Mouse (Mus musculus) heart, adult 8-10 months (tissue): ENCODE results near the gene Wfdc3. TPM values are rescaled to one million over a fixed set of nuclear protein-coding genes. Genes with fewer than 3 reads are reported as not detected.

Experiments used
- DNase-seq: peaks from one replicate; pipeline ENCODE4 v3.0.0; 2022; ENCODE audit warnings: low spot score
- total RNA-seq, 4 experiments: library from RNA; stranded (reverse); gene quantifications; 2 replicates each; pipeline ENCODE4 v1.2.4; 2022

Gene Wfdc3
- under 1 TPM in 2 of 4 experiments, not detected in 2; 0.30 to 0.83 TPM for total RNA-seq

- peak; percentile 93 for DNase-seq
Measured at GRCm38 (mm10) chr2:164745843-164746479, at the start of gene Wfdc3, which contains the start of gene Dnttip1. Gene Wfdc3, minus strand, starts transcription at chr2:164745931. Gene Dnttip1, plus strand, starts transcription at chr2:164745983.

- peak; percentile 82 for DNase-seq
Measured at GRCm38 (mm10) chr2:164794293-164794692, 48.6 kb upstream of the Wfdc3 start.

GRCm38 (mm10) chr2:164793772-164794171, 48.0 kb upstream of the Wfdc3 start:
- no peak for DNase-seq

DNA sequence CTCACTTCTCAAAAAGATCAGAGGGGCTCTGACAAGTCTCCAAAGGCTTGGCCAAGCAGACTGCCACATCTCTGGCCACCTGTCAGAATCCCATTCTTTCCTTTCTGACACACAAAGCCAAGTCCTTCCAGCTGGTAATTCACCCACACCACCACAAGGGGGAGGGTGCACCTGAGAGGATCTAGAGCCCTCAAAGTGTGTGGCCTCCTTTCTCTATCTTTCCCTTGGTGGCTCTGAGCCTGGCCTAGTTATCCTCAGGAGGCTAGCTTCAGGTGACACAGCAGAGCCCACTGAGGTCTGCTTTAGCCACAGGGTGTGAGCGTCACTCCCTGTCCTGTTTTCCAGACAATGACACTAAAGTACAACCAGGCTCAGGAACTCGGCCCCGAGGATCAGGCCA, 47.5 kb upstream of the Wfdc3 start:
- peak; percentile 45 for DNase-seq

DNA sequence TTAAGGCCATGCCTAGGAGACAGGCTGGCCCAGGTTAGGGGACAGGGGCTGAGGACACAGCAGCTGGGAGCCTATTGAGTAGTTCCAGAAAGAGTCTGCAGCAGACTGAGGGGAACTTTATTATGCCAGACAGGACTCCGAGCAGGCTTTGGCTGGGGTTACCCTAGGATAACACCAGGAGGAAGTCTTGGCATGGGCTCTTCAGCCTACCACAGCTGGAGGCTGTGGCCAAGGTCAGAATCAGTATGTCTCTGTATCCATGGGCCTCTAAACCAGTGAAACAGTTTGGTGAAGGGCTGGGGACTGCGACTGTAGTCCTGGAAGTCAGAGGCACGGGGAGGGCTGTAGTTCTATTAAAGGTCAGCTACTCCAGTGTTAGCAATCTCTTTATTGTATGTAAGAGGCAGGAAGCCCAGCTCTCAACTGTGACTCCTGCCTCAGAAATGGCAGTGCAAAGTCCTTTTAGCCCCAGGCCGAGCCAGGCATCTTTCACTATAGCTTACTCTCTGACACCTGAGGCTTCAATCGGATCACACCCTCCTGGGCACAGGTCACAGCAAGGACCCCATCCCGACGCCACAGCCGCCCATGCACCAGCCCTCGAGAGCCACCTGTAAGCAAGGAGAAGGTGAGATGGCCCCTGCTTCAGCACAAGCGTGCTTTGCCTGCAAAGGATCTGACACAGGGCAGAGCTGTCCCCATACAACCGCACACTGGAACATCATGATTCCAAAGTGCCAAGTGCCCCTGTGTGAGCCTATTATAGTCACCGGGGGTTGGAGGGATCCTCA, 46.9 kb upstream of the Wfdc3 start:
- DNase-seq, result no peak

DNA sequence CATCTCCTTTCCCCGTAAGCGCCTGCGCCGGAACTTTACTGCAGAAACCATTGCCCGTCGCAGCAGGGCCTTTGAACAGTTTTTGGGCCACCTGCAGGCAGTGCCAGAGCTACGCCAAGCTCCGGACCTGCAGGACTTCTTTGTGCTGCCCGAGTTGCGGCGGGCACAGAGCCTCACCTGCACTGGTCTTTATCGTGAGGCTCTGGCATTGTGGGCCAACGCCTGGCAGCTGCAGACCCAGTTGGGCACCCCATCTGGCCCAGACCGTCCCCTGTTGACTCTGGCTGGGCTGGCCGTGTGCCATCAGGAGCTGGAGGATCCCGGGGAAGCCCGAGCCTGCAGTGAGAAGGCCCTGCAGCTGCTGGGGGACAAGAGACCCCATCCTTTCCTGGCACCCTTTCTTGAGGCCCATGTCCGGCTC, 46.1 kb upstream of the Wfdc3 start:
- DNase-seq, result no peak

- DNase-seq, result no peak
Measured at GRCm38 (mm10) chr2:164790451-164790850, 44.7 kb upstream of the Wfdc3 start.

- no peak for DNase-seq
Measured at GRCm38 (mm10) chr2:164788411-164788810, 42.7 kb upstream of the Wfdc3 start.

- DNase-seq, result no peak
Measured at GRCm38 (mm10) chr2:164787779-164788178, 42.0 kb upstream of the Wfdc3 start.

DNA sequence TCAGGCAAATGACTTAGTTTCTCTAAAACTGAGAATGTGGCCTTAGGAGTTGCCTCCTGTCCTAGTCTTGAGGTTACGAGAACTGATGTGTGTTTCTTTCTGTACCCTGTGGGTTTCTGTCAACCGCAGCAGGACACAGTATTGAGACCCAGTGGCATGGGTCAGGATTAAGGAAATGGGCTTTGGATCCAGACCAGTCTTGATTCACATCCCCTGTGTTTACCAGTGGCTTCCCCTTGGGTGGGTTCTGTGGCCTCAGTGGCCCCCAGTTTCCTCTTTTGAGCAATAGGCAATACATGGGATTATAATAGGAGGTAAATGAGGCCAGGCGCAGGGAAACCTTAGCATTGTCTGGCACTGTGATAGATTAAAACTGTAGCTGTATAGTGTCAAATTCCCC, 41.3 kb upstream of the Wfdc3 start:
- DNase-seq, result no peak

DNA sequence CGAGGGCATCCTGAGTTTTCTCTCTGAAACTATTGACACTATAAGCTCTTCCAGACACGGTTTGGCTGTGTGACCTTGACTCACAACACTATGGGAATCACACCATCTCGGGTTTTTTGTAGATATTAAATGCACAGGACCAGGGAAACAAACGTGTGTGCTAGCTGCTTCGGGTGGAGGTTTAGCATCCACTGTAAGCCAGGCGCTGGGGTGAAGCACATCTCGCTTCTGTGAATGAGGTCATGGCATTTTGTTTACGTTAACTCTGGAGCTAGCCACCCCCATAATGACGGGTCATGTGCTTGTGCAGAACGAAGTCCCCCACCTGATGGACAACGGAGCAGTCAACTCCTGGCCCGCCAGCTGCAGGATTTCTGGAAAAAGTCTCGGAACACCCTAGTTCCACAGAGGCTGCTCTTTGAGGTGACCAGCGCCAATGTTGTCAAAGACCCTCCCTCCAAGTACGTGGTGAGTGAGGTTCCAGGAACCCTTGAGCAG, 40.7 kb upstream of the Wfdc3 start:
- DNase-seq, result peak; percentile 31

GRCm38 (mm10) chr2:164785481-164786387, 40.0 kb upstream of the Wfdc3 start, which contains the start of gene Snx21:
Gene Snx21, plus strand, starts transcription at chr2:164785823.
- DNase-seq, result peak; percentile 89

GRCm38 (mm10) chr2:164784869-164785420, 39.2 kb upstream of the Wfdc3 start:
- no peak for DNase-seq

GRCm38 (mm10) chr2:164783926-164784581, 38.3 kb upstream of the Wfdc3 start:
- DNase-seq, result no peak

- DNase-seq, result no peak
Measured at GRCm38 (mm10) chr2:164781876-164782275, 36.1 kb upstream of the Wfdc3 start.

- DNase-seq, result no peak
Measured at GRCm38 (mm10) chr2:164779481-164780086, 33.9 kb upstream of the Wfdc3 start, which contains the start of gene Tnnc2. Gene Tnnc2, minus strand, starts transcription at chr2:164779967.

DNA sequence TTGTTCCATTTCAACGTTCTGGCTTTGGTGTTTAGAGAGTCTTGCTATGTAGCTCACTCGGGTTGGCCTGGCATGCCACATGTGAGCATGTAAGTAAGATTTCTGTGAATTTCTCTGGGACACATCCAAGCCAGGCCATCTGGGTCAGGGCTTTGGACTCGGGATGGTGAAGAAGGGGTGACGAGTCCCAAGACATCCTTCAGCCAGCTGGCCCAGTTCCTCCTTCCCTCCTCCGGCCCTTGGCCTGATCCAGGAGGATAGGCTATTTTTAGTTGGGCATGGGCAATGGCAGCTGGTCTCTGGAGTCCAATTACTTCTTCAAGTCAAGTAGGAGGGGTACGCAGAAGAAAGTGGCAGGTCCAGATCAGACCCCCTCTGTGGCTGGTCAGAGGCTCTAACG, 33.1 kb upstream of the Wfdc3 start:
- DNase-seq, result no peak

GRCm38 (mm10) chr2:164778015-164778287, 32.2 kb upstream of the Wfdc3 start:
- DNase-seq, result no peak

DNA sequence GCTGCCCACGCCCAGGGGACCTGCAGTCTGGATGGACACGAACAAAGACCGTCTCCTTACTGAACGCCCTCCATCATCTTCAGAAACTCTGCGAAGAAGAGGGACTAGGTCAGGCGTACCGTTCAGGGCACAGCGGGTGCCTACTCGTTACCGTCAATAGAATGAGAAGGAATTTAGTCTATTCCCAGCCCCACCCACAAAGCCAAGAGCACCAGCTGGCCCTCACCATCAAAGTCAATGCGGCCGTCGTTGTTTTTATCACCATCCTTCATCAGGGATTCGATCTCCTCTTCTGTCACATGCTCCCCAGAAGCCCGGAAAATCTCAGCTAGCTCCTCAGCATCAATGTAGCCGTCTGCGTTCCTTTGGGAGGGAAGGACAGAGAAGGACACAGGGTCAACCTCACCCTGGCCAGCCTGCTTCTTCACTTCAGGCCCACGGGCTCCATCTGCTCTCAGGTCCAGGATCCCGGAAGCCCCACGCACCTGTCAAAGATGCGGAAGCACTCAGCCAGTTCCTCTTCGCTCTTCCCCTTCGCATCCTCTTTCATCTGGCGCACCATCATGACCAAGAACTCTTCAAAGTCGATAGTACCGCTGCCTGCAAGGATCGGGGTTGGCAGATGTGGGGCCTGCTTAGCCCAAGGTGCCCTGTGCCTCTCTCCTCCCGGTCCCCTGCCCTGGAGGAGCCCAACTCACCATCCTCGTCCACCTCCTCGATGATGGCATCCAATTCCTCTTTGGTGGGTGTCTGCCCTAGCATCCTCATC, 31.7 kb upstream of the Wfdc3 start:
- no peak for DNase-seq

- DNase-seq, result no peak
Measured at GRCm38 (mm10) chr2:164776801-164777200, 31.1 kb upstream of the Wfdc3 start.
